Mouse (Mus musculus) cerebellum, adult 8-10 months (tissue): ENCODE data around the gene Frrs1.
"Not testable (repeated sequence)": the region's sequence is repeated elsewhere in the genome, so short reads cannot be mapped to it uniquely, and the experiment has no call there.

Experiments
- DNase-seq: peaks from one replicate; pipeline ENCODE4 v3.0.0; 2022

Gene Frrs1

GRCm38 (mm10) chr3:116858941-116859685 is at the start of gene Frrs1:
TSS of gene Frrs1 (plus strand) at chr3:116859464.
- DNase-seq = no peak

GRCm38 (mm10) chr3:116810351-116810750 is 48.9 kb upstream of the Frrs1 start:
- not testable (repeated sequence) for DNase-seq

GRCm38 (mm10) chr3:116812946-116813345 is 46.3 kb upstream of the Frrs1 start:
- no peak for DNase-seq

- no peak for DNase-seq
Observed at GRCm38 (mm10) chr3:116815305-116815797, 43.9 kb upstream of the Frrs1 start.

GRCm38 (mm10) chr3:116815916-116816315 is 43.3 kb upstream of the Frrs1 start:
- no peak for DNase-seq

DNA sequence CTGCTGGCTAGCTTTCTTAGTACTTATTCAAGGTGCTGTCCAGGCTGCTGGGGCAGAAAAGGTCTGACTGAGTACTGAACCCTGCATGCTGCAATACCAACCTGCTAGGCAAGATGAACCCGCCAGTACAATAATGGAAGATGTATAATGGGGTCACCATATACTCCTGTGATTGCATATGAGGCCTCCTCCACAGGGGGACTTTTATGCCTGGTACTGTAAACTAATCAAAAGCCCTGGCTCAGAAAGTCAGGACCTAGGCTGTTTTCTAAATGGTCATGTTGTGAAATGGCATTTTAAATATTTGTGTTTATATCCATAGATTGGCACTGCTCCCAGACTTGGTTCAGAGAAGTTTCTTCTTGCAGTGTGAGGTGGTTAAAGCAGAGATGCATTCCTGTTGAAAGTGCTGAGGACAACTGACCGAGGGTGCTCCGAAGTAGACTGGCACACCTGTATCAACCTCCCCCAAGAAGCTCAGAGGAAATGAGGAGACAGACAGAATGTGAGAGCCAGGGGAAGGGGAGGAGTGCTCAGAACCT is 42.5 kb upstream of the Frrs1 start:
- no peak for DNase-seq

GRCm38 (mm10) chr3:116817231-116817630 is 42.0 kb upstream of the Frrs1 start:
- no peak for DNase-seq

DNA sequence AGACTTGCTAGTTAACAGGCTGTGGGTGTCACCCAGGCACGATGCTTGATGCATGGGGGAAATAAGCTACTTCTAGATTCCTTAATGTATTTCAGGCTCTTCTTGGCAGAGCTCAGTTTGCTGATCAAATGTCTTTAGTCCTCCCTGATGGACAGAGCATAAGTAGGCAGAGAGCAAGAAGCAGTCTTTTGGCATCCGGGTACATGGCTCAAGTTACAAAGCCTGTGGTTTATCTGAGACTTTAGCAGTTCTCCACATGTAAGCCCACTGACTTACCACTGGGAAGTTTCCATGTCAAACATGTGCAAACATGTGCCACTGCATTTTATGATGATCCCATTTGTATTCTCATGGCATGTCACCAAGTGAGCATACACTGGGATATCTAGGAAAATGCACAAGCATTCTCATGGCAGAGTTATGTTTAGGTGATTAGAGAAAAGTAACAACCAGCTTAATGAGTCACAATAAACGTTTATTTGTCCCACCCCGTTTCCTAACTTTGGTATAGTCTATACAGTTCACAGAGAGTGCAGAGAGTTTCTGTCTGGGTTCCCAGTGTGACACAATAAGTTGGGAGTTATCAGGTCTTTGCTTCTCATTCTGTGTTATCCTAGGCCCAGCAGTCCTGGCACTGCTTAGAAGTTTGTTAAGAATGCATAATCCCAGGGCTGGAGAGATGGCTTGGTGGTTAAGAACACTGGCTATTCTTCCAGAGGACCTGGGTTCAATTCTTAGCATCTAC is 32.6 kb upstream of the Frrs1 start:
- DNase-seq = no peak

DNA sequence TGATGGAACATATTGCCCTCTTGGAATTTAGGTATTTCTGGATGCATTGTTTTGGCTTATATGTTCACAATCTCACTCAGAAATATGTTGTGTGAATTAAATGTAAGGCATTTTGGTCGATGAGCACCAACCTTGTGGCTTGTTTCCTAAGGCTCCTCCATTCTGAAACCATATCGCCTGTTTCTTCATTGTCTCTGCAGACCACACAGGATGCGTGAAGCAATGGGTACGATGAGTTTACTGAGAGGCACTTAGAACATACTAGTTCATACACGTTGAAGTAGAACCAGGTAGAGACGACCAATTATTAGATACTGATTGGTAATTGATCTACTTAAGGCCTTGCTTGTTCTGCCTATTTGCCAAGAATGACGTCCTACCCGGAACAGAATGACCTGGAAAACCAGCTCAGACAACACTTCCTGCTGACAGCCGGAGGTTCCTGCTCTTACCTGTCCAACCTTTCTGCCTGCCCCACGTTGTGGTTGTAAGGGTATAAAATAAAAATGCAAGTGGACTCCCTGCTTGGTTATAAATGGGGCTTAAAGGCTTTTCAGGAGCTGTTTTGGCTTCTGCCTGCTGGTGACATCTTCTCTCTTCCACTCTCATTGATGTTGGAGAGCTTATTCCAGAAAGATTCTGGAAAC is 29.9 kb upstream of the Frrs1 start:
- DNase-seq = no peak

GRCm38 (mm10) chr3:116831324-116831723 is 27.9 kb upstream of the Frrs1 start:
- no peak for DNase-seq

DNA sequence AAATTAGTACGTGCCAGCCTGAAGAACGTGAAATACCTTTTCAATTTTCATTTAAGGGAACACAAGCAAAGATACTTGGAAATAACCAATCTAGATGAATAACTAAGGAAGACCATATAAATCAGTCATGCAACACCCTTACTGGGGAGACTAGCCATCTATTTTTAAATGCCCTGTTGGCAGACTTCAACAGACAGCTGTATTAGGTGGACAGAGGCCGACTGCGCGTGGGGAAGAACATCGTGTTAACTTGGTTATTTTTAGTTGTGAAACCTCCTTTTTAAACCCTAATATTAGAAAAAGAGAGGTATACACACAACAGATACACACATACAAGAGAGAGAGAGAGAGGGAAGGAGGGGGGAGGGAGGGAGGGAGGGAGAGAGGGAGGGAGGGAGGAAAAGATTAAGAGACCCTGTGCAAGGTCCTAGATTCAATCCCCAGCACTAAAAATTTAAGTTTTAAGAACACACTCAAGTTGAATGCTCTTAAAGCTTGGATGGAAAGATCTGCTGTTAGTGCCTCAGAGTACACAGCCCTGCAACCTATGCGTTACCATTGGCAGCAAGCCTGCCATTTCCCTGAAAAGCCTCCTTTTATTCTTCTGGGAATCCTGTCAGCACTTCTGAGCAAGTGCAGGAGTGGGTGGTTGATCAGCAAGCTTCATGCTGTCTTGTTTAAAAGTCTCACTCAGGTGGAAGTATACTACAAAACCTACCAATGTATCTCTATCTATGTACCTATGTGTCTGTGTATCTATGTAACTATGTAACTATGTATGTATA is 26.5 kb upstream of the Frrs1 start:
- no peak for DNase-seq

GRCm38 (mm10) chr3:116833491-116833890 is 25.8 kb upstream of the Frrs1 start:
- DNase-seq = no peak

GRCm38 (mm10) chr3:116834241-116834640 is 25.0 kb upstream of the Frrs1 start:
- DNase-seq = no peak

GRCm38 (mm10) chr3:116835350-116835749 is 23.9 kb upstream of the Frrs1 start:
- DNase-seq = no peak

DNA sequence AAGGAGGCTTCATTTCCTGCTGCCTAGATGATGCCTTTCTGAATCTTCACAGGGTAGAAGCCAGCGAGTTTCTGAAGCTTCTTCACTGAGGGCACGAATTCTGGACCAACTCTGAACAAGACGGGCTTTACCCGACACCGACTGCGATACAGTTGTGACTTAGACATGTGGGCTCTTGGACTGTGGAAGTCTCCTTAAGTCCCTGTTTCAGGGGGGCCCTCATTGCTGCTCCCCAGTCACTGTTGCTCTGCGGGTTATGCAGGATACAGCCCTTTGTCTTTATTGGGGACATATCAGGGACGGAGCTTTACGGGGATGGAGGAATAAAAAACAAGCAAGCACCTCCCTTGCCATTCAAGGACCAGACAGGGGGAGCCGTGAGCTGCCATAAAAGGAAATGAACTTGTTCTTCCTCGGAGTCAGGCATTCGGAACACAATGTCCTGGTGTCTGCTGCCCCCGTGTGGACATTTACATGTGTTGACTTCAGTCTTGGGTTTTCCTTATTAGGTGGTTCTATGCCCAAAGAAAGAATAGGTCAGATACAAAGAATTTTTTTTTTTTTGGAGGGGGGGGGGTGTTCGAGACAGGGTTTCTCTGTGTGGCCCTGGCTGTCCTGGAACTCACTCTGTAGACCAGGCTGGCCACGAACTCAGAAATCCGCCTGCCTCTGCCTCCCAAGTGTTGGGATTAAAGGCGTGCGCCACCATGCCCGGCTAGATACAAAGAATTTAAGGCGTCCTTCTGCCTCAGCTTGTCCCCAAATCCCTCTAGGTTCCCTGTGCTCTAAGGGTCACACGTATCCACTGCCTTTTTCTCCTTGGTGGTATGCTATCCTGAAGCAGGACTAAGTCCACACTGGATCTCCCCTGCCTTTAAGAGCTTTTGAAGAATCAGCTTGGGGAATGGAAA is 23.2 kb upstream of the Frrs1 start:
- DNase-seq = peak; percentile 78

- DNase-seq = no peak
Observed at GRCm38 (mm10) chr3:116836681-116837475, 22.4 kb upstream of the Frrs1 start.

DNA sequence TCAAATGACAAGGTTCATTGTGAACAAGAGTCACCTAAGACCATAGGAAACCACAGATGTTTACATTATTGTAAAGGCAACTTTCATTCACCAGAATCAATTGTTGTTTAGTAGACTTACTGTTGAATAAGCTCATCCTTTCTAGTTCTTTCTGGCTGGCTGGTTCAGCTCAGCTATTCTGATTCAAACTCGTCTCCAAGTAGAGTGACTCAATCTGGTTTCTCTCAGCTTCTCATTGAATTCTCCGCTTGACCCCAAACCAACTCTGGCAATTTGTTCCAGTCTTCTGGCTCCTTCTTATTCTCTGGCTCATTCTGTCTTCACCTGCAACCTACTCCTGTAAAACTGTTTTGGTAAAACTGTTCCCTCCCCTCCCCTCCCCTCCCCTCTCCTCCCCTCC is 18.0 kb upstream of the Frrs1 start:
- DNase-seq = no peak

DNA sequence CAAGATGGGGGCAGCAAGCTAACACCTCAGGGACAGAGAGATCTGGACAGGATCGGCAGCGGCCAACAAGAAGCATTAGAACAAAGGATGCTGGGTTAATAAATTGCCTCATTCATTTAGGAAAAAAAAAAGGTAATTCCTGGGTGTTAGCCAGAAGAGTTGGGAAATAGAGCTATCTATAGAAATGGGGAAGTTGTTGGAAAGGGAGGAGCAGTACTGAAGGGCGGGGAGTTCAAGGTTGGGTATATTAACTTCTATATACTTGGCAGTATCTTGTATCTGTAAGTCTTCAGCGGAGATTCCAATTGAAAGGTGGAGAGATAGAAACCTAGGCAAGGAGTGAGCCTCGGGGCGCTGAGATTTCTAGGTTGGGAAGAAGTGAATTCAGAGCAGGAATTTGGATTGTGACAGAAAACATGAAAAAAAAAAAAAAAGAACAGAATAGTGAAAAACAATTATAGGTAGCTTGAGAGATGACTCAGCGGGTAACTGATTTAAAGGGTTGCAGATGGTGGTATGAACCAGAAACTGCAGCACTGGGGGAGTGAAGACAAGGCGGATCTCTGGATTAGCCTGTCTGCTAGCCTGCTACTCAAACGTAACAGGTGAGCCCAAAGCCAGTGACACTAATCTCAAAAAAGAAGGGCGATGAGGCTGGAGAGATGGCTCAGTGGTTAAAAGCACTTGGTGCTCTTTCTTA is 14.2 kb upstream of the Frrs1 start:
- DNase-seq = no peak

- DNase-seq = no peak
Observed at GRCm38 (mm10) chr3:116846084-116846483, 13.2 kb upstream of the Frrs1 start.

DNA sequence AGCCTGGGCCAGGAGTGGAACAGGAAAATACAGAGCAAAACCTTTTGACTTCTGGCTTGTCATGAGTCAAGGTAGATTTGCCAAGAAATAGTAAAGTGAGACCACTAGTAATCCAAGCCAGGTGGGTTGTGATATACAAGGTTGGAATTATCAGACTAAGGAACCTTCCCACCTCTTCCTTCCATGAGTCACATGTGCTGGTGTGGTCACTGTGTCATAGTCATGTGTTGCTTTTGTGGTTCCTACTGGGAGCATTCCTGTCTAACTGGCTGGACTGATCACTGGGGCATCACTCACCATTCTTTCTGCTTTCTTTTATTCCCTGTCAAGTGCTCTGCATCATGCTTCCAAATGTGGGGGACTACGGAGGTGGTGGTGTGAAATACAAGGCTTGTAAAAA is 11.2 kb upstream of the Frrs1 start:
- no peak for DNase-seq
